Mouse (Mus musculus): ENCODE results near the gene Gpr87.
A peak's percentile ranks its signal among the peaks of the same experiment; 100 is the strongest.

Gene Gpr87

GRCm38 (mm10) chr3:59139651-59140051 lies 55.3 kb downstream of the Gpr87 start:
- no peak for DNase-seq (ENCODE audit: low read depth)

- DNase-seq (ENCODE audit: low read depth): no peak
Observed at GRCm38 (mm10) chr3:59138946-59139468, 55.9 kb downstream of the Gpr87 start.

DNA sequence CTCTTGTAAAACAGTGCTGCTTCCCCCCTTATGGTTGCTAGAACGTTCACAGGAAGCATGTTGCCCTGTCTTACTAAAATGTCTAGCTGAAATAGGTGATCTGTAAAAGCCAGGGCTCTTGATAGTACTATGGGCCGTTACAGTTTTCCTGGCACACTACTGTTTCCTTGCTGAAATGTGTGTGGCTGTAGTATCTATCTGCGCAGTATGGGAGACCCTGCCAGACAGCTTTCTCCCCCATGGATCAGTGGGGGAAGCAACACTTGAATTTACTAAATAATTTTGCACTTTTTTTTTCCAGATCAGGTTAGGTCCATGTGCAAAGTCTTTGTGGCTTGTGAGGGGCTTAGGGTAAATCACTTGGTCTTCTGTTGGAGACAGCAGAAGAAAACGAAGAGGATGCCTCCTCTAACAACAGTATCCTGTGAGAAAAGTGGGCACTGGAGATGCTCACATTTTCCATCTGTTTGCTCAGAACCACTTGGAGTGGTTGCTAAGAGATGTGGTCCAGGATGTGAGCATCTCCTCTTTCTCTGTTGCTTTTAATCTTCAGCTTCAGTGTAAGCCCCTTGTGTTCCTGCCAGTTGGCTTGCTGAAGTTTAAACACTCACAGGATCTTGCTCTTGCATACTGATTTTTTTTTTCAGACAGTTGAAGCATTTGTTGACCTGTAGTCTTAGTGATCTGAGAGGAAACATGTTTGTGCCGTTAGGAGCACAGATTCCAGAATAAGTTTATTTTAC lies 58.8 kb downstream of the Gpr87 start:
- no peak for DNase-seq (ENCODE audit: low read depth)

GRCm38 (mm10) chr3:59133189-59133588 lies 61.7 kb downstream of the Gpr87 start:
- DNase-seq (ENCODE audit: low read depth): peak; percentile 26

GRCm38 (mm10) chr3:59131966-59132365 lies 62.9 kb downstream of the Gpr87 start:
- peak; percentile 65 for DNase-seq (ENCODE audit: low read depth)

- DNase-seq (ENCODE audit: low read depth): no peak
Observed at GRCm38 (mm10) chr3:59131081-59131480, 63.8 kb downstream of the Gpr87 start.

GRCm38 (mm10) chr3:59130431-59130830 lies 64.5 kb downstream of the Gpr87 start:
- peak; percentile 65 for DNase-seq (ENCODE audit: low read depth)

- no peak for DNase-seq (ENCODE audit: low read depth)
Observed at GRCm38 (mm10) chr3:59129547-59129946, 65.4 kb downstream of the Gpr87 start.
